Mouse (Mus musculus): ENCODE data around the gene Acap1. TPM values are rescaled to one million over a fixed set of nuclear protein-coding genes. Genes with fewer than 3 reads are reported as not detected.

Acap1 gene
- total RNA-seq, 2 experiments from 2014 or later: 0.43 to 1.5 TPM

GRCm38 (mm10) chr11:69904311-69904710, 9.0 kb upstream of the Acap1 start:
- no peak for DNase-seq (ENCODE audit: low spot score in 2 of 2)

GRCm38 (mm10) chr11:69902972-69903371, 7.6 kb upstream of the Acap1 start:
- no peak for DNase-seq (ENCODE audit: low spot score in 2 of 2)

GRCm38 (mm10) chr11:69901993-69902392, 6.7 kb upstream of the Acap1 start:
- no peak for DNase-seq (ENCODE audit: low spot score in 2 of 2)

GRCm38 (mm10) chr11:69901406-69901846, 6.1 kb upstream of the Acap1 start:
- DNase-seq (ENCODE audit: low spot score in 2 of 2): peak; percentile 81 to 87

GRCm38 (mm10) chr11:69900471-69901405, 5.4 kb upstream of the Acap1 start, which contains the start of the genes 2810408A11Rik and Neurl4:
TSS of gene 2810408A11Rik (minus strand) at chr11:69900987.
TSS of gene Neurl4 (plus strand) at chr11:69901072.
- peak; percentile 71 to 72 for DNase-seq (ENCODE audit: low spot score in 2 of 2)

- no peak for DNase-seq (ENCODE audit: low spot score in 2 of 2)
Measured at GRCm38 (mm10) chr11:69899870-69900269, 4.5 kb upstream of the Acap1 start.

- DNase-seq (ENCODE audit: low spot score in 2 of 2): no peak
Measured at GRCm38 (mm10) chr11:69894671-69895070, 668 bp downstream of the Acap1 start.

GRCm38 (mm10) chr11:69891482-69891881, 3.9 kb downstream of the Acap1 start:
- no peak for DNase-seq (ENCODE audit: low spot score in 2 of 2)

- DNase-seq (ENCODE audit: low spot score in 2 of 2): no peak
Measured at GRCm38 (mm10) chr11:69886907-69887635, 8.3 kb downstream of the Acap1 start.

GRCm38 (mm10) chr11:69884663-69885062, 10.7 kb downstream of the Acap1 start:
- DNase-seq (ENCODE audit: low spot score in 2 of 2): no peak

- DNase-seq (ENCODE audit: low spot score in 2 of 2): no peak
Measured at GRCm38 (mm10) chr11:69884240-69884639, 11.1 kb downstream of the Acap1 start.

GRCm38 (mm10) chr11:69883527-69884151, 11.7 kb downstream of the Acap1 start:
- no peak for DNase-seq (ENCODE audit: low spot score in 2 of 2)

GRCm38 (mm10) chr11:69883066-69883465, 12.3 kb downstream of the Acap1 start:
- no peak for DNase-seq (ENCODE audit: low spot score in 2 of 2)

- no peak for DNase-seq (ENCODE audit: low spot score in 2 of 2)
Measured at GRCm38 (mm10) chr11:69881787-69882670, 13.3 kb downstream of the Acap1 start.

GRCm38 (mm10) chr11:69880853-69881603, 14.3 kb downstream of the Acap1 start, which contains the start of gene Kctd11:
TSS of gene Kctd11 (minus strand) at chr11:69881406.
- DNase-seq (ENCODE audit: low spot score in 2 of 2): peak; percentile 91 to 92

- DNase-seq (ENCODE audit: low spot score in 2 of 2): no peak
Measured at GRCm38 (mm10) chr11:69880506-69880852, 14.9 kb downstream of the Acap1 start.

- DNase-seq (ENCODE audit: low spot score in 2 of 2): no peak
Measured at GRCm38 (mm10) chr11:69879711-69880110, 15.6 kb downstream of the Acap1 start.

GRCm38 (mm10) chr11:69878952-69879351, 16.4 kb downstream of the Acap1 start:
- DNase-seq (ENCODE audit: low spot score in 2 of 2): no peak

- no peak for DNase-seq (ENCODE audit: low spot score in 2 of 2)
Measured at GRCm38 (mm10) chr11:69878399-69878798, 16.9 kb downstream of the Acap1 start.

GRCm38 (mm10) chr11:69877878-69878277, 17.5 kb downstream of the Acap1 start, which contains the start of gene Tmem95:
TSS of gene Tmem95 (minus strand) at chr11:69878018.
- DNase-seq (ENCODE audit: low spot score in 2 of 2): no peak
